Mouse (Mus musculus): ENCODE measurements around the gene Commd3. TPM values are rescaled to one million over a fixed set of nuclear protein-coding genes. Genes with fewer than 3 reads are reported as not detected.

Commd3 gene
- polyA plus RNA-seq, 1 experiment from 2014 or later = 292 TPM

- Histone ChIP-seq H3K4me2 (ENCODE audit: low read length) (no peak overlapping the region), H3K27me3 (ENCODE audit: insufficient read depth, low read length) (no peaks in the 10 kb centered on the region), H3K4me3 (replicated peaks; ENCODE audit: low read depth, low read length) (no peak overlapping the region), H3K4me1 (replicated peaks; ENCODE audit: insufficient read depth, low read length) (no peaks in the 10 kb centered on the region), H3K36me3 (ENCODE audit: insufficient read depth, low read length) (no peaks in the 10 kb centered on the region), H3K9me3 (replicated peaks; ENCODE audit: low read length) (no peaks in the 10 kb centered on the region), H3K9ac (ENCODE audit: low read depth, low read length) (no peak overlapping the region), H3K27ac (no peak overlapping the region)
- 52% methylated on average over 3 of the region's 3 CpGs for WGBS
- TF ChIP-seq CTCF (IDR thresholded peaks at IDR 0.05; ENCODE audit: low read depth) = no peak
- ATAC-seq (replicated peaks; ENCODE audit: low FRiP score, low read depth) (no peak), DNase-seq (ENCODE audit: low spot score) (no peak)
Measured at GRCm38 (mm10) chr2:18710356-18710755, 38.2 kb downstream of the Commd3 start.

GRCm38 (mm10) chr2:18713071-18713470 is 40.9 kb downstream of the Commd3 start:
- H3K9me3 ChIP-seq (replicated peaks; ENCODE audit: low read length) = no peaks in the 10 kb centered on the region
- H3K4me2 ChIP-seq (ENCODE audit: low read length) = no peak overlapping the region
- 71% methylated on average over 2 of the region's 2 CpGs for WGBS
- no peak for TF ChIP-seq CTCF (IDR thresholded peaks at IDR 0.05; ENCODE audit: low read depth)
- no peaks in the 10 kb centered on the region for H3K4me1 ChIP-seq (replicated peaks; ENCODE audit: insufficient read depth, low read length)
- no peak overlapping the region for H3K9ac ChIP-seq (ENCODE audit: low read depth, low read length)
- no peaks in the 10 kb centered on the region for H3K27me3 ChIP-seq (ENCODE audit: insufficient read depth, low read length)
- H3K4me3 ChIP-seq (replicated peaks; ENCODE audit: low read depth, low read length) = no peak overlapping the region
- no peak for ATAC-seq (replicated peaks; ENCODE audit: low FRiP score, low read depth)
- DNase-seq (ENCODE audit: low spot score) = no peak
- no peaks in the 10 kb centered on the region for H3K36me3 ChIP-seq (ENCODE audit: insufficient read depth, low read length)
- no peak overlapping the region for H3K27ac ChIP-seq

DNA sequence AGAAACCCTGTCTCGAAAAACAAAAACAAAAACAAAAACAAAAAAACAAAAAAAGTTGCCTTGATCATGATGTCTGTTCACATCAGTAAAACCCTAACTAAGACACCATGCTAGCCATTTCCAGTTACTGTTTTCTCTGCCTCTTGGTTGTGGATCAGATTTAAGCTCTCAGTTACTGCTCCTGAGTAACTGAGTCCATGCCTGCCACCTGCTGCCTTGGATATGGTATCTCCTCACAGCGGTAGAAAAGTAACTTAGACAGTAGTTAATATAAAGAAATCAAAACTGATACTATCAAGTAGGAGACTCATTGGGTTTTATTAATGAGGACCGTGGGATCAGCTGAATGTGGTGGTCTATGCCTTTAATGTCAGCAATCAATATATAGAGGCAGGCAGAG is 42.2 kb downstream of the Commd3 start:
- H3K4me3 ChIP-seq (replicated peaks; ENCODE audit: low read depth, low read length) = no peak overlapping the region
- no peaks in the 10 kb centered on the region for H3K4me1 ChIP-seq (replicated peaks; ENCODE audit: insufficient read depth, low read length)
- H3K9ac ChIP-seq (ENCODE audit: low read depth, low read length) = no peak overlapping the region
- WGBS = 70% methylated on average over 3 of the region's 3 CpGs
- no peak for TF ChIP-seq CTCF (IDR thresholded peaks at IDR 0.05; ENCODE audit: low read depth)
- DNase-seq (ENCODE audit: low spot score) = no peak
- H3K4me2 ChIP-seq (ENCODE audit: low read length) = no peak overlapping the region
- no peak overlapping the region for H3K27ac ChIP-seq
- ATAC-seq (replicated peaks; ENCODE audit: low FRiP score, low read depth) = no peak
- no peaks in the 10 kb centered on the region for H3K36me3 ChIP-seq (ENCODE audit: insufficient read depth, low read length)
- no peaks in the 10 kb centered on the region for H3K9me3 ChIP-seq (replicated peaks; ENCODE audit: low read length)
- H3K27me3 ChIP-seq (ENCODE audit: insufficient read depth, low read length) = no peaks in the 10 kb centered on the region

DNA sequence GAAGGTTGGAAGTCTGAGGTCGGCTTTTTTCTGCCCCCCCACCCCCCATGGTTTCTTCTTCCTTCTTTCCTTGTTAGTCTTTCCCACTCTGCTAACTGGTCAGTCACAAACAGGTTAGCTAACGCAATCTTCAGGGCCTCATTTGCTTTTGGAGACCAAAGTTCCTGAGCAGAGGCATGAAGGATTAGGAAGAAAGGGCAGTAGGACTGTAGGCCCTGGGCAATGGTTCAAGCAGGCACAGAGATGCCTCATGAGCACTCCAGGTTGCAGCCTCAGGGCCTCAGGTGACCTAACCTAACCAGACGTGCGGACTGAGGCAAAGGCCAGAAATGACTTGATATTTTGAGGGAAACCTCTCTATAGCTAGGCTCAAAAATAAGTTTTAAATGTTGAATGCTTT is 46.3 kb downstream of the Commd3 start:
- 83% methylated on average over 4 of the region's 4 CpGs for WGBS
- Histone ChIP-seq H3K27ac (no peak overlapping the region), H3K4me3 (replicated peaks; ENCODE audit: low read depth, low read length) (no peak overlapping the region), H3K4me2 (ENCODE audit: low read length) (no peak overlapping the region), H3K9ac (ENCODE audit: low read depth, low read length) (no peak overlapping the region), H3K9me3 (replicated peaks; ENCODE audit: low read length) (no peaks in the 10 kb centered on the region), H3K36me3 (ENCODE audit: insufficient read depth, low read length) (no peaks in the 10 kb centered on the region), H3K27me3 (ENCODE audit: insufficient read depth, low read length) (no peaks in the 10 kb centered on the region), H3K4me1 (replicated peaks; ENCODE audit: insufficient read depth, low read length) (no peaks in the 10 kb centered on the region)
- TF ChIP-seq CTCF (IDR thresholded peaks at IDR 0.05; ENCODE audit: low read depth) = no peak
- ATAC-seq (replicated peaks; ENCODE audit: low FRiP score, low read depth) = no peak
- no peak for DNase-seq (ENCODE audit: low spot score)

GRCm38 (mm10) chr2:18722208-18722830 is 50.1 kb downstream of the Commd3 start:
- TF ChIP-seq CTCF (IDR thresholded peaks at IDR 0.05; ENCODE audit: low read depth) = no peak
- Histone ChIP-seq H3K4me2 (ENCODE audit: low read length) (no peak overlapping the region), H3K27ac (no peak overlapping the region), H3K4me1 (replicated peaks; ENCODE audit: insufficient read depth, low read length) (no peaks in the 10 kb centered on the region), H3K27me3 (ENCODE audit: insufficient read depth, low read length) (no peaks in the 10 kb centered on the region), H3K36me3 (ENCODE audit: insufficient read depth, low read length) (no peaks in the 10 kb centered on the region), H3K9me3 (replicated peaks; ENCODE audit: low read length) (no peaks in the 10 kb centered on the region), H3K4me3 (replicated peaks; ENCODE audit: low read depth, low read length) (no peak overlapping the region), H3K9ac (ENCODE audit: low read depth, low read length) (no peak overlapping the region)
- DNase-seq (ENCODE audit: low spot score) (no peak), ATAC-seq (replicated peaks; ENCODE audit: low FRiP score, low read depth) (no peak)
- 66% methylated on average over 3 of the region's 3 CpGs for WGBS

GRCm38 (mm10) chr2:18724462-18724861 is 52.3 kb downstream of the Commd3 start:
- Histone ChIP-seq H3K27me3 (ENCODE audit: insufficient read depth, low read length) (no peaks in the 10 kb centered on the region), H3K9me3 (replicated peaks; ENCODE audit: low read length) (no peaks in the 10 kb centered on the region), H3K4me2 (ENCODE audit: low read length) (no peak overlapping the region), H3K4me1 (replicated peaks; ENCODE audit: insufficient read depth, low read length) (no peaks in the 10 kb centered on the region), H3K27ac (no peak overlapping the region), H3K9ac (ENCODE audit: low read depth, low read length) (no peak overlapping the region), H3K4me3 (replicated peaks; ENCODE audit: low read depth, low read length) (no peak overlapping the region), H3K36me3 (ENCODE audit: insufficient read depth, low read length) (no peaks in the 10 kb centered on the region)
- no peak for DNase-seq (ENCODE audit: low spot score)
- whole genome bisulfite sequencing = 87% methylated on average over 1 of the region's 1 CpGs
- no peak for TF ChIP-seq CTCF (IDR thresholded peaks at IDR 0.05; ENCODE audit: low read depth)
- ATAC-seq (replicated peaks; ENCODE audit: low FRiP score, low read depth) = no peak

Other genes with a start within 250 kb of the Commd3 start
- 29.0 and 29.2 TPM in 2 replicates for gene Bmi1, start 4.6 kb downstream of the Commd3 start, polyA plus RNA-seq (2015; fragmentation: Nextera tagmentation; extraction: Ambion mirVana)
- 0.15 and 0.18 TPM in 2 replicates for gene Spag6, start 21.6 kb downstream of the Commd3 start, polyA plus RNA-seq (2015; fragmentation: Nextera tagmentation; extraction: Ambion mirVana)